Mouse (Mus musculus) MEL (cell line): Measurements from ENCODE around the gene Reep6. TPM values are rescaled to one million over a fixed set of nuclear protein-coding genes. Genes with fewer than 3 reads are reported as not detected.

Experiments
- DNase-seq: peaks from one replicate; pipeline ENCODE4 v3.0.0; 2011; ENCODE audit warnings: low read depth, low spot score
- H3K27ac ChIP-seq: 2 replicates; pipeline ENCODE4 v1.5.1; 2012; ENCODE audit warnings: low read depth, mild to moderate bottlenecking, control low read depth, low read length, moderate library complexity; ENCODE audit not compliant: control insufficient read depth
- H3K27me3 ChIP-seq, 2 experiments: fragments of 150-350 bp in 1 of 2; sonication (generic) in 1 of 2; 2 replicates each; pipeline ENCODE4 v1.6.1; 2012; ENCODE audit warnings: low read length in 2 of 2, mild to moderate bottlenecking in 2 of 2, improper control_type of control experiment in 1 of 2, moderate library complexity in 1 of 2; ENCODE audit not compliant: insufficient read depth in 2 of 2, control insufficient read depth in 1 of 2
- H3K36me3 ChIP-seq, 2 experiments: 2 replicates each; pipeline ENCODE4 v1.6.1; 2012 to 2014; ENCODE audit warnings: low read length in 2 of 2, improper control_type of control experiment in 1 of 2, inconsistent platforms in 1 of 2, mild to moderate bottlenecking in 1 of 2; ENCODE audit not compliant: insufficient read depth in 2 of 2, control insufficient read depth in 1 of 2
- H3K4me1 ChIP-seq, 2 experiments: fragments of 150-350 bp in 1 of 2; sonication (generic) in 1 of 2; 2 replicates each; pipeline ENCODE4 v1.6.1; 2012; ENCODE audit warnings: low read length in 2 of 2, improper control_type of control experiment in 1 of 2, mild to moderate bottlenecking in 1 of 2; ENCODE audit not compliant: insufficient read depth in 2 of 2, control insufficient read depth in 1 of 2
- H3K4me3 ChIP-seq, 2 experiments: fragments of 150-350 bp in 1 of 2; sonication (generic) in 1 of 2; 2 replicates each; pipeline ENCODE4 v1.5.1; 2012; ENCODE audit warnings: low read depth in 2 of 2, low read length in 2 of 2, mild to moderate bottlenecking in 2 of 2, moderate library complexity in 2 of 2, control low read depth in 1 of 2, improper control_type of control experiment in 1 of 2; ENCODE audit not compliant: control insufficient read depth in 1 of 2, insufficient read depth in 1 of 2
- H3K79me2 ChIP-seq: 2 replicates; pipeline ENCODE4 v1.6.1; 2012; ENCODE audit warnings: mild to moderate bottlenecking, low read length, moderate library complexity; ENCODE audit not compliant: control insufficient read depth, poor library complexity, insufficient read depth
- H3K9ac ChIP-seq: 2 replicates; pipeline ENCODE4 v1.6.1; 2012; ENCODE audit warnings: low read depth, mild to moderate bottlenecking, control low read depth, low read length, moderate library complexity; ENCODE audit not compliant: control insufficient read depth, poor library complexity, severe bottlenecking
- H3K9me3 ChIP-seq: fragments of 150-350 bp; sonication (generic); replicated peaks from 2 replicates; pipeline ENCODE4 v1.6.1; 2012; ENCODE audit warnings: mild to moderate bottlenecking, low read length, improper control_type of control experiment, moderate library complexity; ENCODE audit not compliant: insufficient read depth
- BHLHE40 ChIP-seq: IDR thresholded peaks from 2 replicates; pipeline ENCODE4 v1.6.1; 2012; ENCODE audit warnings: low read depth, mild to moderate bottlenecking, inconsistent platforms, low read length, improper control_type of control experiment, borderline replicate concordance
- CHD2 ChIP-seq: IDR thresholded peaks from 2 replicates; pipeline ENCODE4 v1.6.1; 2011; ENCODE audit warnings: low read length, improper control_type of control experiment
- KAT2A ChIP-seq: conservative IDR thresholded peaks from 2 replicates; pipeline ENCODE4 v1.6.1; 2012; ENCODE audit warnings: low read depth, low read length, improper control_type of control experiment, inconsistent platforms
- MAX ChIP-seq: IDR thresholded peaks from 2 replicates; pipeline ENCODE4 v1.6.1; 2011; ENCODE audit warnings: low read length, improper control_type of control experiment
- MEF2A ChIP-seq: IDR thresholded peaks from 2 replicates; pipeline ENCODE4 v1.6.1; 2014; ENCODE audit warnings: low read depth, mild to moderate bottlenecking, inconsistent platforms, low read length, improper control_type of control experiment; ENCODE audit not compliant: poor library complexity, insufficient replicate concordance, severe bottlenecking; ENCODE audit errors: extremely low read depth
- MXI1 ChIP-seq: IDR thresholded peaks from 2 replicates; pipeline ENCODE4 v1.6.1; 2011; ENCODE audit warnings: mild to moderate bottlenecking, low read depth, low read length, improper control_type of control experiment
- MYB ChIP-seq: IDR thresholded peaks from 2 replicates; pipeline ENCODE4 v1.6.1; 2011; ENCODE audit warnings: mild to moderate bottlenecking, low read depth, low read length, improper control_type of control experiment
- NELFE ChIP-seq: IDR thresholded peaks from 2 replicates; pipeline ENCODE4 v1.6.1; 2011; ENCODE audit warnings: low read depth, low read length, improper control_type of control experiment
- POLR2A ChIP-seq, 2 experiments: IDR thresholded peaks; 2 replicates each; pipeline ENCODE4 v1.6.1; 2011 to 2012; ENCODE audit warnings: low read length in 2 of 2, mild to moderate bottlenecking in 2 of 2, control low read depth in 1 of 2, improper control_type of control experiment in 1 of 2, low read depth in 1 of 2, moderate library complexity in 1 of 2; ENCODE audit not compliant: control insufficient read depth in 1 of 2, insufficient read depth in 1 of 2, poor library complexity in 1 of 2
- POLR2AphosphoS2 ChIP-seq: IDR thresholded peaks from 2 replicates; pipeline ENCODE4 v1.6.1; 2011; ENCODE audit warnings: low read length, improper control_type of control experiment
- POLR2AphosphoS5 ChIP-seq: IDR thresholded peaks from 2 replicates; pipeline ENCODE4 v1.6.1; 2012; ENCODE audit warnings: low read depth, borderline replicate concordance, mild to moderate bottlenecking, inconsistent platforms, low read length, moderate library complexity, mixed read lengths
- RCOR1 ChIP-seq: IDR thresholded peaks from 2 replicates; pipeline ENCODE4 v1.6.1; 2012; ENCODE audit warnings: low read depth, mild to moderate bottlenecking, inconsistent platforms, low read length, improper control_type of control experiment
- SIN3A ChIP-seq: IDR thresholded peaks from 2 replicates; pipeline ENCODE4 v1.6.1; 2012; ENCODE audit warnings: low read length, improper control_type of control experiment, inconsistent platforms
- SMC3 ChIP-seq: IDR thresholded peaks from 2 replicates; pipeline ENCODE4 v1.6.1; 2011; ENCODE audit warnings: low read depth, low read length, improper control_type of control experiment
- TBP ChIP-seq: IDR thresholded peaks from 2 replicates; pipeline ENCODE4 v1.8.0; 2011; ENCODE audit warnings: low read depth, low read length, improper control_type of control experiment
- USF2 ChIP-seq, 2 experiments: IDR thresholded peaks; 2 replicates each; pipeline ENCODE4 v1.6.1; 2011 to 2012; ENCODE audit warnings: improper control_type of control experiment in 2 of 2, low read length in 2 of 2, borderline replicate concordance in 1 of 2, inconsistent platforms in 1 of 2, low read depth in 1 of 2, mild to moderate bottlenecking in 1 of 2; ENCODE audit not compliant: insufficient read depth in 1 of 2
- ZKSCAN1 ChIP-seq: IDR thresholded peaks from 2 replicates; pipeline ENCODE4 v1.6.1; 2012; ENCODE audit warnings: low read depth, mild to moderate bottlenecking, inconsistent platforms, low read length, improper control_type of control experiment, moderate library complexity
- ZMIZ1 ChIP-seq: IDR thresholded peaks from 2 replicates; pipeline ENCODE4 v1.6.1; 2012; ENCODE audit warnings: low read depth, mild to moderate bottlenecking, inconsistent platforms, low read length, improper control_type of control experiment, moderate library complexity
- ZNF384 ChIP-seq: IDR thresholded peaks from 2 replicates; pipeline ENCODE4 v1.6.1; 2012; ENCODE audit warnings: low read depth, mild to moderate bottlenecking, inconsistent platforms, low read length, improper control_type of control experiment
- polyA plus RNA-seq, 2 experiments: library from polyadenylated mRNA; stranded (reverse) in 1 of 2; unstranded in 1 of 2; fragments of >175 nt in 1 of 2; fragments of >200 nt in 1 of 2; gene quantifications; 2 replicates each; pipeline versions ENCODE4 v1.2.1 to v1.2.4; 2012; ENCODE audit warnings: low replicate concordance in 2 of 2, low read depth in 1 of 2; ENCODE audit not compliant: insufficient read length in 2 of 2, insufficient read depth in 1 of 2, missing spikeins in 1 of 2
- total RNA-seq: library from RNA; depleted of rRNA; stranded (reverse); fragments of 300-350 nt; gene quantifications from 2 replicates; pipeline ENCODE4 v1.2.3, GENCODE M21; 2012

The Reep6 gene
- total and polyA plus RNA-seq, 3 experiments: 3.2 to 27.9 TPM; not detected in 1

- TF ChIP-seq USF2 (IDR thresholded peaks at IDR 0.05; ENCODE audit: borderline replicate concordance in 1 of 2, insufficient read depth in 1 of 2, low read depth in 1 of 2, low read length in 2 of 2) (no peak), MAX (no peak), ZNF384 (no peak), MYB (no peak)
Measured at GRCm38 (mm10) chr10:80294311-80294710, 35.4 kb upstream of the Reep6 start (continued).

- H3K9ac ChIP-seq: peak overlapping the region; percentile 98
- H3K27me3 ChIP-seq: no peaks in the 10 kb centered on the region
- peak; percentile 74 for DNase-seq
- no peaks in the 10 kb centered on the region for H3K9me3 ChIP-seq
- no peak overlapping the region for H3K27ac ChIP-seq
- H3K4me1 ChIP-seq: peaks cover 0 to 23% of the 10 kb centered on the region in 2 experiments; a peak in 2 of 4 replicates
- TF ChIP-seq BHLHE40: 0 out of 2 replicates have a peak, but pooled peaks have one; percentile 16
- peak; percentile 89; the same call in 1 of the 2 replicates for TF ChIP-seq POLR2AphosphoS5
- TF ChIP-seq TBP: 0 out of 2 replicates have a peak, but pooled peaks have one; percentile 10
- TF ChIP-seq ZMIZ1: peak; percentile 91
- peak; percentile 25; the same call in 1 of the 2 replicates for TF ChIP-seq SIN3A
- no peak for TF ChIP-seq ZKSCAN1
- peak; percentile 42; the same call in 1 of the 2 replicates for TF ChIP-seq NELFE
- TF ChIP-seq RCOR1: no peak
- 0 out of 2 replicates have a peak, but pooled peaks have one; percentile 27 for TF ChIP-seq MEF2A
- peak; percentile 26; the same call in 1 of the 2 replicates for TF ChIP-seq MYB
- TF ChIP-seq CHD2: peak; percentile 51; the same call in 1 of the 2 replicates
- TF ChIP-seq KAT2A: no peak
- peak; percentile 6; the same call in 1 of the 2 replicates for TF ChIP-seq SMC3
- TF ChIP-seq POLR2A (IDR thresholded peaks at IDR 0.05; ENCODE audit: control insufficient read depth in 1 of 2, insufficient read depth in 1 of 2, low read depth in 1 of 2, low read length in 2 of 2, poor library complexity in 1 of 2): peak in 1 of 2 experiments; percentile 66; a peak in 3 of 4 replicates
- TF ChIP-seq POLR2AphosphoS2: peak; percentile 96
- TF ChIP-seq USF2 (IDR thresholded peaks at IDR 0.05; ENCODE audit: borderline replicate concordance in 1 of 2, insufficient read depth in 1 of 2, low read depth in 1 of 2, low read length in 2 of 2): no peak
- TF ChIP-seq MXI1: peak; percentile 53
- H3K36me3 ChIP-seq: peaks cover 6 to 9% of the 10 kb centered on the region in 2 experiments; a peak in 3 of 4 replicates
- 0 out of 4 replicates have a peak overlapping the region, but pooled peaks of 1 of the 2 experiments have one; percentile 95 for H3K4me3 ChIP-seq
- H3K79me2 ChIP-seq: peaks cover 19% of the 10 kb centered on the region
Measured at GRCm38 (mm10) chr10:80294788-80295303, 34.9 kb upstream of the Reep6 start.
